Mouse (Mus musculus): Measurements from ENCODE around the gene Wdr89.

DNA sequence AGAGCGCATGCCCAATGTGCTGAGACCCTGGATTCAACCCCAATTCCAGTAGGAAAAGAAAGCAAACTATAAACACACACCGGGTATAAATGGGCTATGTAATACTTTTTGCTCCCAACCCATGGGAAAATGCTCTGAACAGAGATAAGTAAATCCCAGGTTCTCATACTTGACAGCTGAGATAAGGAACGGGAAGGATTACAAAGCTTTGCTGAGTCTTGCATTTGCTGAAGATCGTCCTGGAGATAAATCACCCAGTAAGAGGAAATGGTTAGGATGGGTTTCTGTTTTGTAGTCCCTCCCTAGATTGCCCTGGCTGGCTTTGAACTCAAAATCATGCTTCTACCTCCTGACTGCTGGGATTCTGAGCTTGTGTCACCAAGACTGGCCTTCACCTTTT is 18.0 kb upstream of the Wdr89 start:
- no peak for TF ChIP-seq MAFK (IDR thresholded peaks at IDR 0.05; ENCODE audit: insufficient read depth, low read depth, low read length)
- TF ChIP-seq CHD2 (IDR thresholded peaks at IDR 0.05; ENCODE audit: low read depth, low read length): no peak

Data from ES-E14 (cell line).